Mouse (Mus musculus) right cerebral cortex, postnatal 25 days (tissue): ENCODE measurements around the gene Srrm3.

Experiments
- DNase-seq: peaks from one replicate; pipeline ENCODE4 v3.0.0; 2022

Gene Srrm3

DNA sequence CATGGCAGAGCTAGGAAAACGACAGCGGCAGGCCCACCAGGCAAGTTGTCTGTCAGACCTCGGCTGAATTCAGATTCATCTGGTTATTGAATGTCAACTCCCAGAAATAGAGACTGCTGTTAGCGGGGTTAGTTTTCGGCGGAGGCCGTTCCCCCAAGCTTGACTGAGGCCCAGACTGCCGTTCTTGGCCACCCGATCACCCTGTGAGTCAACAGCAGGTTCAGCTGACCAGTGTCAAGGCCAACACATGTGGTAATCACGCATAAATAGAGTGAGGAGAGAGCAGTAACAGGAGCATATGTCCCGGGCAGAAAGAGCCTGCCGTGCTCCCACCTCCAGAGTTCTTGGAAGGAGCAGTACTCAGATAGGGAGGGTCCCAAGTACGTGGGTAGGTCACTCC, 100.6 kb downstream of the Srrm3 start:
- no peak for DNase-seq

DNA sequence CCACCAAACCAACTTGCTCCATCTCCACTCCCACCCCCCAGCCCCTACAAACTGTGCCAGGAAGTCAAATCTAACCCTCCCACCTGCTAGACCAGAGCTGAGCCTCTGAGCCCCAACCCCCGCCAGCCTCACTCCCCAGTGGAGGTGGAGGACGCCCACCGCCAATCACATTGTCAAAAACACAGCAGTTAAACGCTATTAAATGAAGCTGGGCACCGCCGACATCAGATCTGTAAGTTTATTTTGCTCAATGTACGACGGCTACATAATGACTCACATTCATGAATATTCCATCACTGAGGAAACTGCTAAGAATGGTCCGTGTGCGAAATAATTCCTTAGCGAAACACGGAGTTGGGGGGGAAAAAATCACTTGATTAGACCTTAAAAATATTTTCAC, 101.5 kb downstream of the Srrm3 start:
- peak; percentile 32 for DNase-seq

DNA sequence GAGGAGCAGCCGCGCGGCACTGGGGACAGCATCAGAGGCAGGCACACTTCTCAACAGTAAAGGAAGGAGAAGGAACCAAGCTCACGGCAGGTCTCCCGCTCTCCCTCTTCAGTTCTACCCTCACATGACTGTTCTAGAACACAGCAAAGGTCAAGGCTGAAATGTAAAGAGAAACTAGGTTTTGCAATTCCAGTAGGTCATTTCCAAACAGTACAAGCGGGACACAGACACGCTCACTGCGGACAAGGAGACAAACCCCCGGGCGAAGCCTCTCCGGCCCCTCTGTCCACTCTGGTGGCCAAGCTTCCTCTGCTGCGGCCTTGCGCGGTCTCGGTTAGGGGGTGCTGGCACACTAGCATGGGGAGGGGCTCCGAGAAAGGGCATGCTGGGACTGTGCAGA, 102.3 kb downstream of the Srrm3 start:
- DNase-seq, result no peak

DNA sequence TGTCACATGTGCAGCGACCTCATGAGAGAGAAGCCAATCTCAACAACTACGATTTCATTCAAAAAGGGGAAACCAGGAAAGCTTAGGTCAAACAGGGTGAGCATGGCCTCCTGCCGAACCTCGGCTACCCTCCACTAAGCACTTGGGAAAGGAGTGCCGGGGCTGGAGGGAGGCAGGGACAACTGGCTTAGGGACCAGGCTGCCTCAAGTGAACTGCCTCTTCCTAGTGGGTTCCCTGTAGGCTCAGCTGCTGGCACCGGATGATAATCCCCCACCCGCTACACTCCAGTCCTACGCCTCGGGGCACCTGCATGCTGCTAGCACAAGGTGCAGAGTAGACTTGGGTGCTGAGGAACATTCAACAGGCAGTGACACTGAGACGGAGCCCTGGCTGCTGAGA, 103.0 kb downstream of the Srrm3 start:
- peak; percentile 31 for DNase-seq

- no peak for DNase-seq
These were observed 104.1 kb downstream of the Srrm3 start for GRCm38 (mm10) chr5:135910813-135911212.

DNA sequence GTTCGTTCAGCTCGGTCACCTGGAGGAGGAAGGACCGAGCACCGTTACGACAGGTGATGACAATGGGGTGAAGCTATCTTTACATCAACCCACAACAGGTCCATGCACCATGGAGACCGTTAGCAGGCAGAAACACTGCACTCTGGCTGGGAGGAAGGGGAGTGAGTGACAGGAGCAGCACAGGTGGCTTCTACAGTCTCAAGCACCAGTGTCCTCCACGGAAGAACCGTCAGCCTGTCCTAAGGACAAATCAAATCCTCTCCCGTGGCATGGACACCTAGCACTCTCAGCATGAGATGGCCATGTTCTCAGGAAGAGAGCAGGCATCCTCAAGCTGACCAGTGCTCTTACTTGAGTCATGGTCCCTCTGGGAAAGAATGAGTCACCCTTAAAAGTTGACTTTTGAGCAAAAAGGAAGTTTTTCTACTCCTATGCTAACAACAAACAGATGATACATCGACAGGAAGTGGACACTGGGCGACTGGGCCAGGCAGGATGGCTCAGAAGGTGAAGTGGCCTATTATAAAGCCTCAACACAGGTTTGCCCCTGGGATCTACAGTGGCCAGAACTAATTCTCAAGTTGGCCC, 105.0 kb downstream of the Srrm3 start:
- DNase-seq, result no peak

GRCm38 (mm10) chr5:135913201-135913600, 106.5 kb downstream of the Srrm3 start:
- no peak for DNase-seq

DNA sequence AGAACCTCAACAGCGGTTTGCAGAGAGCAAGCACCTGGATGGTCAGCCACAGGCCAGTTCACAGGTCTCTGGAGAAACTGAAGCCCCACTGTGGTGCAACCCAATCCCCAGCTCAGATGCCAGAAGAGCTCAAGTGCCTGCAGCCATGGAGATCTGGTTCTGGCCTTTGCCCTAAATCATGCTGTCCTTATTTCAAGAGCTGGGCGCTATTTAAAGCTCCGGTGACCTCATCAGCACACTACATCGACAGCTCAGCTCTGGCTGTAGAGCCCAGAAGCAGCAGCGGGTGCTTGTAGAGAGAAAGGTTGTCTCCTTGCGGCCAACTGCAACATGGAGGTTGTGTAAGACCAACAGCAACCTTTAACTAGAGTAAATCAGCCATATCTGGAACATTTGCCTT, 107.5 kb downstream of the Srrm3 start:
- DNase-seq, result no peak

GRCm38 (mm10) chr5:135916051-135916565, 109.4 kb downstream of the Srrm3 start:
- no peak for DNase-seq

GRCm38 (mm10) chr5:135916601-135917000, 109.9 kb downstream of the Srrm3 start:
- DNase-seq, result no peak

DNA sequence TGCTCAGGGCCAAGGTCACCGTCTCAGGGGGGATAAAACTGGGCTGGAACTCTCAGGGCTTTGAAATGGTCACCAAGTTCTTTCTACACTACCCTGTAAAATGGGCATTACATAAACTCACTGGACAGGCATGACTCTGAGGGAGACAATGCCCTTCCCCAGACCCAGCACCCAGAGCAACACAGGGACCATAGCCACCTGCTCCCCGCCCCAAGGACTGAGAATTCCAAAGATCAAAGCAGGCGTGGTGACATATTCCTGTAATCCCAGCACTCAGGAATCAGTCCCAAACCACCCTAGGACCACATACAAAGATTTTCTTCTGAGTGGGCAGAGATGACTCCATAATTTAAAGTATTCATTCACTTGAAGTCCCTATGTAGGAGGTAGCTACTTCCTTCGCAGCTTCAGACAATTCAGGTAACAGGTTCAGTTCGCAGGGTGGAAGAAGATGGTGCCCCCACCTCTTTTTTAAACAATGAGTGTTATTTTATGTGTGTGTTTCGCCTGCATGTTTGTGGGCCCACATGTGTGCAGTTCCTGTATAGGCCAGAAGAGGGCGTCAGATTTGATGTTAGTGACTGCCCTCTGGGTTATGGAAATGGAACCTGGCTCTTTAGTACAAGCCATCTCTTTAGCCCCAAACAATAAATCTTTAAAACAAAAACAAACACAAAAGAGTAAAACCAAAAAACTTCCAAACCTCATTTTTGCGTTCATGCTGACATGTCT, 110.8 kb downstream of the Srrm3 start:
- no peak for DNase-seq

DNA sequence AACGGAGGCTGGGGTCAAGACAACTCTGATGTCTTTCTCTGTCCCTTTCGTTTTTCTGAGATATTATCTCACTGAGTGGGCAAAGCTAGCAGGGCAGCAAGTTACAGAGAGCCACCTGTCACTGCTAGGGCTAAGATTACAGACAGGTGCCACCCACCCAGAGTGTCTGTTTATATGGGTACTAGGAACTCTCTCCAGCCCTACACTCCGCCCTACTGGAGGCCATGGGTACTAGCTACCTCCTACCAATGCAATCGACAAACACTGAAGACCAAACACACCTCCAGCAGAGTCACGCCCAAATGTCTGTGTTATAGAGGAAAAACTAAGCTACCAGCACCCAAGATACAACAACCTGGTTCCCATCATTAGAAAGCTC, 111.4 kb downstream of the Srrm3 start:
- no peak for DNase-seq

DNA sequence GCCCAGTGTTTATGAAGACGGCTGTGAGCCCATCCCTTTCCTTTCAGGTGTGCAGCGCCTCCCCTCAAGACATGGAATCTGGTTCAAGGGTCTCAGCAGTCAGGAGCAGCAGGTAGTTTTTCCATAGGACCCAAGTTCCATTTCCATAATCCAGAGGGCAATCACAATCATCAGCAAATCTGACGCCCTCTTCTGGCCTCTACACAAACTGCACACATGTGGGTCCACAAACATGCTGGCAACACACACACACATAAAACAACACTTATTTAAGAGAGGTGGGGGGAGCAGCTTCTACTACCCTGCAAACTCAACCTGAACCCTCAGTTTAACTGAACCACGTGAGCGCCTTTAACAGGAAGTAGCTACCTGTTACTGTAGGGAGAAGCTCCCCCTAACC, 111.9 kb downstream of the Srrm3 start:
- no peak for DNase-seq

DNA sequence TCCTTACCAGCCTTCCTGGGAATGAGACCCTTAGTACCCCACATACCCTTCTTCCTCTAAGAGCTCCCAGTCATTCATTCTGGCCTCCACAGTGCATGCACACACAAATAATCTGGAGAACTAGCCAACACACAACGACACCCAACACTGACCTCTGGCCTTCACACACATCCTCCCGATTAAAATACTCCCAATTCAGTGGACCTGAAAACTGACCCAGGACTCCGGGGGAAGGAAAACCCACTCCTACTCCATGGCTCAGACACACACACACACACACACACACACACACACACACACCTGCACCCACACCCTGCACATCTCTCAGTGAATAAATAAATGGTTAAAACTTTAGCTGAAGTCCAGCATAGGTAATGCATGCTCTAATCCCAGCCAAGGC, 113.2 kb downstream of the Srrm3 start:
- no peak for DNase-seq

DNA sequence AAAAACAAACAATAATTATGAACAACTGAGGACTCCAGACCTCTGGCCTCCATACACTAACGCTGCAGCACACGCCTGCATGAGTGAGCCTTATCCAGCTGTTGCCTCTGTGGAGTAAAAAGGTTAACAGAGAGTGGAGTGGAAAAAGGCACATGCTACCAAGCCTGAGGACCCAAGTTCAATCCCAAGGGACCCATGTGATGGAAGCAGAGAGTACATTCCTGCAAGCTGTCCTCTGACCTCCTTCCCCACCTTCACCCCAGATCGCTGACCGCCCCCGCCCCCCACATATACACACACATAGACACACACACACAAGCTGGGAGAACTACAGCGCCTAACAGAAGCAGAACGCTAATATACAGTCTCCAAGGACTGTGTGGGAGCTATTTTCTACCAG, 117.2 kb downstream of the Srrm3 start:
- DNase-seq, result no peak
